Mouse (Mus musculus) small intestine, adult 2 months (tissue): ENCODE measurements around the gene Fank1.

ENCODE experiments used
- CTCF ChIP-seq: fragments of 200-500 bp; IDR thresholded peaks from 2 replicates; pipeline ENCODE4 v1.5.1; 2012; ENCODE audit warnings: low read depth, mild to moderate bottlenecking, control low read depth, inconsistent platforms, low read length, moderate library complexity, mixed read lengths; ENCODE audit not compliant: insufficient replicate concordance, insufficient read length; ENCODE audit errors: extremely low read depth
- POLR2A ChIP-seq: fragments of 200-500 bp; IDR thresholded peaks from 2 replicates; pipeline ENCODE4 v1.6.1; 2012; ENCODE audit warnings: low read depth, mild to moderate bottlenecking, control low read depth, inconsistent platforms, low read length, moderate library complexity

DNA sequence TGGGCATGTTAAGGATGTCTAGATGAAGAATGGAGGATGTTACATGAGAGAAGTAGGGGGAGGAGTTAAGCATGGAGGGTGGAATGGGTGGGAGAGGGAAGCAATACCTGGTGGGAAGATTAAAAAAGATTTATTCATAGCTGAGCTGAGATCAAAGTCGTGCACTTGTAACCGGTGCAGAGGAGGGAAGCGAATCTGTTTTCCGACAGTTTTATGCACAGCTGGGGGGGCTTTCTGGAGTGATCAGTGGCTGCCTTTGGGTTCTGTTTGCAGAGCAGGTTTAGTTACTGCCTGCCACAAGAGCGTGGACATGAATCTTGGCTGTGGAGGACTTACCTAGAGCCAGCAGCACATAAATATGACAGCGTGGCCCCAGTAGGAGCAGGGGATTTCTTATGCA is 65.4 kb downstream of the Fank1 start:
- TF ChIP-seq POLR2A = no peak
- TF ChIP-seq CTCF = no peak
